Mouse (Mus musculus): Measurements from ENCODE around the gene Ddx39. TPM values are rescaled to one million over a fixed set of nuclear protein-coding genes. Genes with fewer than 3 reads are reported as not detected.

The Ddx39 gene
- total and polyA plus RNA-seq, 2 experiments from 2014 or later, result 79.3 to 95.7 TPM

GRCm38 (mm10) chr8:83769720-83770119 is 54.7 kb downstream of the Ddx39 start:
- WGBS, result 66% methylated on average over 7 of the region's 7 CpGs
- TF ChIP-seq CTCF (IDR thresholded peaks at IDR 0.05; ENCODE audit: low read depth) (no peak), EP300 (IDR thresholded peaks at IDR 0.05; ENCODE audit: low read depth) (no peak)
- Histone ChIP-seq H3K4me1 (ENCODE audit: control insufficient read depth, insufficient read depth) (peaks cover 11% of the 10 kb centered on the region), H3K27me3 (ENCODE audit: control insufficient read depth, insufficient read depth, low read length) (no peaks in the 10 kb centered on the region), H3K4me3 (ENCODE audit: low read depth, low read length) (no peak overlapping the region), H3K9me3 (replicated peaks; ENCODE audit: control insufficient read depth, low read length) (no peaks in the 10 kb centered on the region), H3K27ac (ENCODE audit: low read depth) (no peak overlapping the region), H3K9ac (replicated peaks; ENCODE audit: low read depth, low read length) (no peak overlapping the region), H3K36me3 (replicated peaks; ENCODE audit: control insufficient read depth, insufficient read depth, low read length) (no peaks in the 10 kb centered on the region), H3K4me2 (ENCODE audit: low read depth, low read length) (no peak overlapping the region)
- DNase-seq (ENCODE audit: low spot score) (no peak), ATAC-seq (ENCODE audit: insufficient read depth, low read depth) (no peak)

GRCm38 (mm10) chr8:83770669-83771068 is 55.7 kb downstream of the Ddx39 start:
- 77% methylated on average over 2 of the region's 2 CpGs for WGBS
- DNase-seq (ENCODE audit: low spot score) (no peak), ATAC-seq (ENCODE audit: insufficient read depth, low read depth) (no peak)
- TF ChIP-seq CTCF (IDR thresholded peaks at IDR 0.05; ENCODE audit: low read depth), result no peak
- no peak for TF ChIP-seq EP300 (IDR thresholded peaks at IDR 0.05; ENCODE audit: low read depth)
- no peak overlapping the region for H3K9ac ChIP-seq (replicated peaks; ENCODE audit: low read depth, low read length)
- H3K27me3 ChIP-seq (ENCODE audit: control insufficient read depth, insufficient read depth, low read length), result no peaks in the 10 kb centered on the region
- peaks cover 11% of the 10 kb centered on the region for H3K4me1 ChIP-seq (ENCODE audit: control insufficient read depth, insufficient read depth)
- no peaks in the 10 kb centered on the region for H3K9me3 ChIP-seq (replicated peaks; ENCODE audit: control insufficient read depth, low read length)
- no peaks in the 10 kb centered on the region for H3K36me3 ChIP-seq (replicated peaks; ENCODE audit: control insufficient read depth, insufficient read depth, low read length)
- no peak overlapping the region for H3K4me3 ChIP-seq (ENCODE audit: low read depth, low read length)
- no peak overlapping the region for H3K27ac ChIP-seq (ENCODE audit: low read depth)
- H3K4me2 ChIP-seq (ENCODE audit: low read depth, low read length), result no peak overlapping the region

GRCm38 (mm10) chr8:83771791-83772190 is 56.8 kb downstream of the Ddx39 start:
- WGBS, result 53% methylated on average over 4 of the region's 4 CpGs
- DNase-seq (ENCODE audit: low spot score), result no peak
- Histone ChIP-seq H3K9me3 (replicated peaks; ENCODE audit: control insufficient read depth, low read length) (no peaks in the 10 kb centered on the region), H3K9ac (replicated peaks; ENCODE audit: low read depth, low read length) (no peak overlapping the region), H3K4me2 (ENCODE audit: low read depth, low read length) (no peak overlapping the region), H3K4me1 (ENCODE audit: control insufficient read depth, insufficient read depth) (peaks cover 11% of the 10 kb centered on the region), H3K27ac (ENCODE audit: low read depth) (no peak overlapping the region), H3K4me3 (ENCODE audit: low read depth, low read length) (no peak overlapping the region), H3K36me3 (replicated peaks; ENCODE audit: control insufficient read depth, insufficient read depth, low read length) (no peaks in the 10 kb centered on the region), H3K27me3 (ENCODE audit: control insufficient read depth, insufficient read depth, low read length) (no peaks in the 10 kb centered on the region)
- TF ChIP-seq EP300 (IDR thresholded peaks at IDR 0.05; ENCODE audit: low read depth) (no peak), CTCF (IDR thresholded peaks at IDR 0.05; ENCODE audit: low read depth) (no peak)
- ATAC-seq (ENCODE audit: insufficient read depth, low read depth), result no peak

- WGBS, result 5% methylated on average over 25 of the region's 25 CpGs
Observed at GRCm38 (mm10) chr8:83772701-83773451, 57.9 kb downstream of the Ddx39 start.

GRCm38 (mm10) chr8:83773452-83773846 is 58.5 kb downstream of the Ddx39 start:
- 20% methylated on average over 6 of the region's 6 CpGs for WGBS
- H3K27ac ChIP-seq (ENCODE audit: low read depth), result no peak overlapping the region

More at GRCm38 (mm10) chr8:83772701-83773451, 57.9 kb downstream of the Ddx39 start:
- no peaks in the 10 kb centered on the region for H3K36me3 ChIP-seq (replicated peaks; ENCODE audit: control insufficient read depth, insufficient read depth, low read length)
- H3K27me3 ChIP-seq (ENCODE audit: control insufficient read depth, insufficient read depth, low read length), result no peaks in the 10 kb centered on the region
- peak overlapping the region; percentile 70 for H3K4me2 ChIP-seq (ENCODE audit: low read depth, low read length)
- DNase-seq (ENCODE audit: low spot score) (peak; percentile 18), ATAC-seq (ENCODE audit: insufficient read depth, low read depth) (peak; percentile 73)
- H3K9ac ChIP-seq (replicated peaks; ENCODE audit: low read depth, low read length), result peak overlapping the region; percentile 30; the same call in 1 of the 2 replicates
- no peaks in the 10 kb centered on the region for H3K9me3 ChIP-seq (replicated peaks; ENCODE audit: control insufficient read depth, low read length)
- H3K4me3 ChIP-seq (ENCODE audit: low read depth, low read length), result peak overlapping the region; percentile 40
- TF ChIP-seq EP300 (IDR thresholded peaks at IDR 0.05; ENCODE audit: low read depth) (no peak), CTCF (IDR thresholded peaks at IDR 0.05; ENCODE audit: low read depth) (no peak)
- H3K4me1 ChIP-seq (ENCODE audit: control insufficient read depth, insufficient read depth), result peaks cover 11% of the 10 kb centered on the region
- H3K27ac ChIP-seq (ENCODE audit: low read depth), result no peak overlapping the region

More at GRCm38 (mm10) chr8:83773452-83773846, 58.5 kb downstream of the Ddx39 start:
- TF ChIP-seq CTCF (IDR thresholded peaks at IDR 0.05; ENCODE audit: low read depth), result 0 out of 2 replicates have a peak, but pooled peaks have one; percentile 0
- TF ChIP-seq EP300 (IDR thresholded peaks at IDR 0.05; ENCODE audit: low read depth), result no peak
- DNase-seq (ENCODE audit: low spot score) (no peak), ATAC-seq (ENCODE audit: insufficient read depth, low read depth) (no peak)
- Histone ChIP-seq H3K9ac (replicated peaks; ENCODE audit: low read depth, low read length) (no peak overlapping the region), H3K4me1 (ENCODE audit: control insufficient read depth, insufficient read depth) (peaks cover 11% of the 10 kb centered on the region), H3K4me2 (ENCODE audit: low read depth, low read length) (peak overlapping the region; percentile 70), H3K4me3 (ENCODE audit: low read depth, low read length) (peak overlapping the region; percentile 40), H3K9me3 (replicated peaks; ENCODE audit: control insufficient read depth, low read length) (no peaks in the 10 kb centered on the region), H3K27me3 (ENCODE audit: control insufficient read depth, insufficient read depth, low read length) (no peaks in the 10 kb centered on the region), H3K36me3 (replicated peaks; ENCODE audit: control insufficient read depth, insufficient read depth, low read length) (no peaks in the 10 kb centered on the region)

Data from heart, postnatal 0 days (tissue).